Mouse (Mus musculus): ENCODE measurements around the gene Rnase13.

- no peak for TF ChIP-seq CTCF (conservative IDR thresholded peaks at IDR 0.05; ENCODE audit: low read length)
- no peak for TF ChIP-seq POU5F1 (IDR thresholded peaks at IDR 0.05; ENCODE audit: borderline replicate concordance, low read length)
These were observed 27.5 kb downstream of the Rnase13 start for GRCm38 (mm10) chr14:51895071-51895470.

Data from E14TG2a.4 (cell line).